Mouse (Mus musculus) CD8-positive naive resting alpha-beta T cell, adult 2 months (primary cell): Measurements from ENCODE around the gene Mau2.
"Not testable (repeated sequence)": the region's sequence is repeated elsewhere in the genome, so short reads cannot be mapped to it uniquely, and the experiment has no call there.

ENCODE experiments used
- DNase-seq, 2 experiments: peaks; one replicate each; pipeline ENCODE4 v3.0.0; 2022; ENCODE audit warnings: low read depth in 2 of 2, low spot score in 2 of 2

Mau2 gene

DNA sequence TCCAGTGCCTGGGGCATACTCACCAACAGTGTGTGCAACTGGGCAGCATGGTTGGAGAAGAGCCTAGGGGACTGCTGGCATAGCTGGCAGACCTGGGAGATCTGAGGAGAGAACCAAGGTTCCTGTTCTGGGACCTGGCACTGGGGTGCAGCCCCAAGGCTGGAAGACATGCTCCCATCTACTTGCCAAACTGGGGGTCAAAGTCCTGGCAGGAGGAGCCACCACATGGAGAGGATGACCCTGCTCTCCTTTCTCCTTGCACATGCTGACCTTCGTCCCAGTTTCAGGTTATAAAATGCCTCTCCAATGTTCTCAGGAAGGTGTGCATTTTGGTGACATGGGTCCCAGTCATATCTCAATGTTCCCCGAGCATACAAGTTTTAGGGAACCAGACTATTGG is 16.4 kb downstream of the Mau2 start:
- no peak for DNase-seq

DNA sequence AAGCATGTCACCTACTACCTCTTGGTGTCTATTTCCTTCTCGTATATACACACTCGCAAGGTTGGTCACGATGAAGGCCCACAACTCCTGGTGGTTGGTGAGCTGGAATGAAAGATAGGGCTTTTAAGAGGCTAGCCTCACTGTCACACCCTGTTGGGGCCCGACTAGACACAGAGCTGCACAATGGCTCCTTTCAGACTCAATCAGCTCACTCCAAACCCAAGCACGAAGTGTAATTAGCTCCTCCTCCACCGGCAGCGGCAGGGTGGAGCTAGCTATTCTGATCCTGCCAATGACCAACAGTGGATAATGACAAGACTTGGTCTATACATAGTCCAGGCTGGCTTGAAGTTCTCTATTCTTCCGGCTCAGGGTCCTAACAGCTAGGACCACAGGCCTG is 18.9 kb downstream of the Mau2 start:
- no peak for DNase-seq

DNA sequence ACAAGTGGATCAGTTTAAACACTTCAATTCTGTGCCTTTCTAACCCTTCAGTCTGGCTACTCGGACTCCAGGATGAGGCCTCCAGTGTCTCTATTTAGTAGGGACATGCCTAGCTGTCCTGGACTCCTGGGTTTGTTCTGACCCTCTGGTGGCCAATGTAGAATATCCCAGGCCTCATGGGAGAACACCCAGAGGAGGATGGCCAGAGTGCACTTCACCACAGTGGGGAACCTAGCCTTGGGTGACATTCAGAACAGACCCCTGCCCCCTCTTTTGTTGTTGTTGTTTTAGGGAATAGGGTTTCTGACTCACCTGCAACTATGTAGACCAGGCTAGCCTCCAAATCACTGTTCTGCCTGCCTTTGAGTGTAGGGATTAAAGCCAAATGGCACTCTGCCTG is 27.5 kb downstream of the Mau2 start:
- DNase-seq: no peak

DNA sequence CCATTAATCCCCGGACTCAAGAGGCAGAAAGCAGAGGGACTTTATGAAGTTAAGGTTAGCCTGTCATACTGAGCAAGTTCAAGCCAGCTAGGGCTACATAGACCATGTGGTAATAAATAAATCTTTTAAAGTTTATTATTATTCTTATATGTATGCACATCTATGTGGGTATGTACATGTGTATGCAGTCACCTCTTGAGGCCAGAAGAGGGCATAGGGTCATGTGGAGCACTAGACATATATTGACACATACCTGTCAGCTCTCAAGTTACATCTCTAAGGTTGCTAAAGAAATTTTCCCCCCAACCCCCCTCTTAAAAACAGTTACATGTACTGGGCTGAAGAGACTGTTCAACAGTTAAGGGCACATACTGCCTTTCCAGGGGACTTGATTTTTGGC is 29.8 kb downstream of the Mau2 start:
- no peak for DNase-seq

DNA sequence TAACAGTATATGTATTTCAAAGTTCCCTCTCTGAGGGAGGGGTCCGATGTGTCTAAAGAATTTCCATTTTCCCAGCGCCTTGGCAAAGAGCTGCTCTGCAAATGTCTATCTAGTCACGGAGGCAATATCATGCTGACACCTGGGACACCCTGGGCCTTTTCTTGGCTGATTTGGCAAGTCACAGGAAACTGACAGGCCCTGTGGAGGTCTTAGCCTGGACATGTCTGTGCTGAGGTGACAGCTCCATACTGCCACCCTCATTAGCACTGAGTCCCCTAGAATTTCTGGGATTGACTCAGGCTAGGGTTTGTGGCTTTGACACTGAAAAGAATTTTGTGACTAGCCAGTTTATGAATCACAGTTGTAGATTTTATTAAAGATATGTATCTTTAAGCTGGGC is 30.2 kb downstream of the Mau2 start:
- DNase-seq: no peak

DNA sequence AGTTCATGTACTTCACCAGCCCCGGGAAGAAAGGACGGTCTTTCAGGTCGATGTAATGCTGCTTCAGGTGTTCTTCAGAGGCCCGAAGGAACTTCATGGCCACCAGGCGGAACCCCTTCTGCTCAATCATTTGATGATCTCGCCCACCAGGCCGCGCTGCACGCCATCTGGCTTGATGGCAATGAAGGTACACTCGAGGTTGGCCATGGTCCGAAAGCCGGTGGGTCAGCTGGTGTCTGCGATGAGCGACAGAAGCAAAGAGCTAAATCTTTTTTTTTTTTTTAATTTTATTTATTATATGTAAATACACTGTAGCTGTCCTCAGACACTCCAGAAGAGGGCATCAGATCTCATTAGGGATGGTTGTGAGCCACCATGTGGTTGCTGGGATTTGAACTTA is 31.7 kb downstream of the Mau2 start:
- DNase-seq: not testable (repeated sequence)

DNA sequence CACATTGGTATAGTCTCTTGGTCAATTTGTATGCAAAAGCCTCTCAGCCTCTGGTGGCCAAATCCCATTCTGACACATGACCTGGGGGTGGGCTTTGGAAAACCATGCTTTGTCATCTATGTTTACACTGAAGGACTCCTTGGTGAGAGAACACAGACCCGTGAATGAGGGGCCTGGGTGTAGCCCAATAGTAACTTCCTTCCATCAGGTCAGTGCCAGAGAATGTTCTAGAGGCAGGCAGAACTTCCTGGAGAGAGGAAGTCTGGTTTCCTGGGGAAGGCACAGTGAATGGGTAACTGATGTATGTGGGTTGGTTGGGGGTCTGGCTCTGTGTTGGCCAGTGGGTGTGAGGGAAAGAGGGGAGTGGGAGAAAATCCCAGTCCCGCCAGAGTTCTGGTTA is 37.4 kb downstream of the Mau2 start:
- no peak for DNase-seq

DNA sequence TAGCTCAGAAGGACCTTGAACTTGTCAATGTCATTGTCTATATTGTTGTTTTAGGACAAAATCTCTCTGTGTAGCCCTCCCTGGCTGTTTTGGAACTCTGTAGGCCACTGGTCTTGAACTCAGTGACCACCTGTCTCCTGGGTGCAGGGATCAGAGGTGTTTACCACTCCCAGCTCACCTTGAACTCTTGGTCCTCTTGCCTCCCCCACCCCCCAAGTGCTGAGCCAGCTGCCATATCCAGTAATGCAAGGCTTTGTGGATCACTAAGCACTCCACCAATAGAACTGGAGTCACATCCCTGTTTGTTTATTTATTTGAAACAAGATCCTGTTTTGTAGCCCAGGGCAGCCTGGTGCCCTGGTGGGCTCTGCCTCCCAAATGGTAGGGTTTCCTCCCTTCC is 38.2 kb downstream of the Mau2 start:
- DNase-seq: no peak

DNA sequence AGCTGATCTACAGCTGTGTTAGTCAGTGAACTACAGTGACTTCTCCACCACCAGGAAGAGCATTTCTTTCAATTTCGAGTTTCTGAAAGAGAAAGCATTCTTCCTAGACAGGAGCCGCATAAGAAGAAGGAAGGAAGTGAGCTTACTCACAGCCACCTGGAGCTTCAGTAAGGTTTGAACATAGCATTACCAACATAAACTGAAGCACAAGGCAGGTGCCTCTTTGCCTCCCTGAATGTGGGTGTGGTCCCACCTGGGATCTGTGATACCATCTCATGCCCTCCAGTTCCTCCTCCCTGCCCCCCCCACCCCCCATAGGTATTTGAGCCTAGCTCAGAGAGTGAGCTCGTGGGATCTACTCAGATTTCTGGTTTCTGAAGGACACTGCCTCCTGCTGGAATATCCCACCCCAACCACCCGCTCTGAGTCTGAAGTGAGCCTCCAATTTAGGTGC is 39.3 kb downstream of the Mau2 start:
- no peak for DNase-seq

DNA sequence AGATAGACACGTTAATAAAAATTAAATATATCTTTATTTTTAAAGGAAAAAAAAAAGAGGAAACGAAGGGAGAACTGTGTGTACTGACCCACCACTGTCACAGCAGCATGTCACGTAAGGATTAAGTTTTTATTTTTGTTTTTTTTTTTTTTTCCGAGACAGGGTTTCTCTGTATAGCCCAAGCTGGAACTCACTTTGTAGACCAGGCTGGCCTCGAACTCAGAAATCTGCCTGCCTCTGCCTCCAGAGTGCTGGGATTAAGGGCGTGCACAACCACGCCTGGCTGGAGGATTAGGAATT is 40.7 kb downstream of the Mau2 start:
- DNase-seq: not testable (repeated sequence)

DNA sequence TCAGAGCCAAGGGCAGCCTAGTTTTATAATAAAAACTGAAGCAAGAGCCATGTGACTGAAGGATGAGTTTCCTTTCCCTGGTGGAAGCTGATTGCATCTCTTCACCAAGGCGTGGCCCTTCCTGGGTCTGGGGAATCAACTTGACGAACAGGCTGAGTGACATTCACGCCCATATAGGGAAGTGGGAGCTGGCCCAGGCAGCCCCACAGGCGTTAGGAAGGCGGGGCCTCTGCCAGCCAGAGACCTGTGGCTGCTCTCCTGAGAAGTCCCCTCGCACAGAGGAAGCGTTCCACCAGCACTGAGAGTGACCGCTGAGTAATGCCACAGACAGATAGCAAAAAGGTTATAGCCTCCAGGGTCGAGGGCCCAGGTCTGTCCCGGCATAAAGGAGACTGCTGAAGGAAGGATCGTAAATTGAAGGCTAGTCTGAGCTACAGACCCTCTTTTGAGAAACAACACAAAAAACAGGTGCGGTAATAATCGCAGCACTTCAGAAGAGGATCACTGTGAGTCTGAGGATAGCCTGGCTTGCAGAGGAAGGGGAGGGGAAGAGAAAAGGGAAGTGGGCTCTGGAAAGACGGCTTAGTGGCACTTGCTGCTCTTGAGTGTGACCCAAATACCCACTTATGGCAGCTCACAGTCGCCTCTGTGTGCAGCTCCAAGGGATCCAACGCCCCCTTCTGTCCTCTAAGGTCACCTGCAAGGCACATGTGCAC is 41.2 kb downstream of the Mau2 start:
- peak; percentile 48 to 69 for DNase-seq

DNA sequence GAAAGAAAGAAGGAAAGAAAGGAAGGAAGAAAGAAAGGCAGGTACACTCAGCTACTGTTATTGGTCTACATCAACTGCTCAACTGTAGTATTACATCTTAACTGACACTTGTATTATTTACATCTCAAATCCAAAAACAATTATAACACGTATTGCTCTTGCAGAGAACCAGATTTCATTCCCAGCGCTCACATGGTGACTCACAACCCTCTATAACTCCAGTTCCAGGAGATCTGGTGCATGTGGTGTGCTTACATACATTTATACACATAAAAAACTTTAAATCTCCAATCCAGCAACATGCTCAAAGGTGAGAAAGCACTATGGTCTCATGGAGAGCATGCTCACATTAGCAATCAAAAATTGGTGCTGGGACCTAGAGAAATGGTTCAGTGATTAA is 42.3 kb downstream of the Mau2 start:
- no peak for DNase-seq

DNA sequence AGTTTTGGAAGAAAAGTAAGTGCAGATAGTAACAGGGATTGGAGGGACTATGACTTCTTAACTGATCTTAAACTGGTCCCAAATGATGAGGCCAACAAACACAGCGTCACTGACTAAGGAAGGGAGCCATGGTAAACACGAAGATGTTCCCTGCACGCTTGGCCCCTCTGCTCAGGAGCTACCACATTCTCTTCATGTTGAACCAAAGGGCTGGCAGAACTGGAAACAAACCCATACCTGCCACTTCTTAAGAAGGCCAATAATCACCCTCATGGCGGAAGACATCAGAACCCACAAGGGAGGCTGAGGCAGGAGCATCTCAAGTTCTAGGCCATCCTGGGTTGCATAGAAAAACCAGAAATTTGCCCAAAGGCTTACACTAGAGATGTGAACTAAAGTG is 43.3 kb downstream of the Mau2 start:
- DNase-seq: no peak

DNA sequence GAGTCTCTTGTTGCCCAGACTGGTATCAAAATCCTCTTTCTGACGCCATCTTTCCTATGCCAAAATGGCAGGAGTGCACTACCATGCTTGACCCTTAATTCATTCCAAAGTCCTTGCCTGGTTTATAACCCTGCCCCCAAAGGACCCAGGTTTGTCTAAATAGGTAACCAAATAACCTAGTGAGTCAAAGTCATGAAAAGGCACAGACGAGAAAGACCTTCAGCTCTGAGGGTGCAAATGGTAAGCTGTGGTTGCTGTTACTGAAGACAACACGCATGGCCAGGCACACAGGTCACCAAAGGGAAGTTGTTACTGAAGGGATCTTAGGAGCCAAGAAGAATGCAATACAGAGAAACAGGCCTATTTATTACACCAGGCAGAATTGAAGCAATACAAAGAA is 43.8 kb downstream of the Mau2 start:
- DNase-seq: no peak

DNA sequence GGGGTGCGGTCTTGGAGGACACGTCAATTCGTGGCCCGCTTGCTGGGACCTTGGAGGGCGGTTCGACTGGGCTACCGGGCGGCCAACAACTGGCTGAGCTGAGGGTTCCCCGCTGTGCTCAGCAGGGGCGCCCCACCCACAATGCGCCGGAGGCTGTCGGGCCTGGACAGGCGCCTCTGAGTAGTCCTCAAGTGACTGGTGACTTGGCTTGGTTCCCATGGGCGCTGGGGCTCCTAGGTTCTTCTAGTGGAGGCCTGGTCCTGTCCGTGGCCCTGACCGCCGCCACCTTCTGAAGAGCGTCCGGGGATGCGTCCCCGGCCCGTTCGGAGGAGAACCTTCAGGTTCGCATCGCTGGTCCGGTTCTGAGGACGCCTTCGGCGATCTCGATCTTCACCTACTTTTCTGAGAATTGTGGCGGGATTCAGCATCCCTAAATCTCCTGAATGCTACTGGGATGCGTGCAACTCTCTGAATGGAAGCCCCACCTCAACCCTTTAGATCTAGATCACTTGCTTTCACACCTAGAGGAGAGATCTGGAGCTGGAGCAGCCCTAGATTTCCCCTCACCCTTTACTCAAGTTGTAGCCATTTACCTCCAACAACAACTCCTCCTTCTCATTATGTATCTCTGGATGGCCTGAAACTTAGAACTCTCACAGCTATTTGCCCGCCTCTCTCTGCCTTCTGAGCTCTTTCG is 45.8 kb downstream of the Mau2 start:
- DNase-seq: no peak

DNA sequence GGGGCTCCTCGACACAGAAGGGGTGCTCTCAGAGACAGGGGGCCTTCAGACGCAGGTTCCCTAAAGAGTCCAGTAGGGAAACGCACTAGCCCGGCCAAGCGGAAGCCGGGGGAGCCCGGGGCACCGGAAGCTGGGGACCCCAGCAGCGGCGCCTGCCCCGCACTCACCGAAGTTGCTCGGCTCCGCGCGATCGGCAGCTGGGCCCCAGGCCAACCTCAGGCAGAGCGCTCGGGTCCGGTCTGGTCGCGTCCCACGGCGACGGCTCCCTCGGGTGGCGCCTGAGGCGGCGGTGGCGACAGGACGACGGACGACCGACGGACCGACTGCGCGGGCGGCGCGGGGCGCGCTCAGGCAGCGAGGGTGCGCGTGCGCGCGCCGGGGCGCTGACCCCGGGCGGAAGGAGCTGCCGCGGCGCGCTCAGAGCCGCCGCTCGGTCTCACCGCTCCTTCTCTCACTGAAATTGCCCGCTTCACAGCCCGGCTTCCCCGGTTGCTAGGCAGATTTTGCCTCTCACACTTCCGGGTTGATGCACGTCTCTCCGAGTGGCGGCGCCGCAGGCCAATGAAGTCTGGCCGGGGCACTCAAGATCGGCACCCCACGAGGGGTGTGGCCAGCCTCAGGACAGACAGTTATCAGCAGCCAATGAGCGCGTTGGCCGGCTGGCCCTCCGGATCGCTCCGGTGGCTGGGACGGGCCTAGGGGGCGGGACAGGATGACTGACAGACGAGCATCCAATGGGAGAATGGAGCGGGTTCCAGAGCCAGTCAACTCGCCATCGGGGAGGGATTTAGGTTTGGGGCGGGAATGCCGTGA is 46.6 kb downstream of the Mau2 start, which contains the start of gene Gatad2a:
Gene Gatad2a (minus strand): TSS at position 609 of the 813 bp plus-strand sequence.
- DNase-seq: peak; percentile 99 to 100

DNA sequence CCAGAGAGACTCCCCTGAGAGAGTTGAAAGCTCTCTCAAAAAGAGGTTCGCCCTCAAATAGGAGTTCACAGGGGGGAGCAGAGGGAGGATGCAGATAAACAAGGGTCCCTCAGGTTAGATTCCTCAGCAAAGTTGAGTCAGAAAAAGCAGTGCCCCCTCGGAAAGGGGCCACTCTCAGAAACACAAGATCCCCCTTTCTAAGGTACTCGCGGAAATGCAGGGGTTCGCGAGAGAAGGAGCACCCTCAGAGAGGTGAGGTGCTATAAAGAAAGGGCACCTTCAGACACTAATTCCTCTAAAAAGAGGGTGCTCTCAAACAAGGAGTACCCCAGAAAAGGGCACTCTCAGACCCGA is 47.1 kb downstream of the Mau2 start:
- no peak for DNase-seq

DNA sequence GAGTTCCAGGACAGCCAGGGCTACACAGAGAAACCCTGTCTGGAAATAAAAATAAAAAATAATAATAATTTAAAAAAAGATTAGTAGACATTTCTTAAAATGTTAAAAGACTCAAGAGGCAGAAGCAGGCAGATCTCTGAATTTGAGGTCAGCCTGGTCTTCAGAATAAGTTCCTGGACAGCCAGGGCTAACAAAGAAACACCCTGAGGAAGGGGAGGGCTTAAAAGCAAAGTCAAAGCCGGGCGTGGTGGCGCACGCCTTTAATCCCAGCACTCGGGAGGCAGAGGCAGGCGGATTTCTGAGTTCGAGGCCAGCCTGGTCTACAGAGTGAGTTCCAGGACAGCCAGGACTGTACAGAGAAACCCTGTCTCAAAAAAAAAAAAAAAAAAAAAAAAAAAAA is 53.6 kb downstream of the Mau2 start:
- DNase-seq: not testable (repeated sequence)

DNA sequence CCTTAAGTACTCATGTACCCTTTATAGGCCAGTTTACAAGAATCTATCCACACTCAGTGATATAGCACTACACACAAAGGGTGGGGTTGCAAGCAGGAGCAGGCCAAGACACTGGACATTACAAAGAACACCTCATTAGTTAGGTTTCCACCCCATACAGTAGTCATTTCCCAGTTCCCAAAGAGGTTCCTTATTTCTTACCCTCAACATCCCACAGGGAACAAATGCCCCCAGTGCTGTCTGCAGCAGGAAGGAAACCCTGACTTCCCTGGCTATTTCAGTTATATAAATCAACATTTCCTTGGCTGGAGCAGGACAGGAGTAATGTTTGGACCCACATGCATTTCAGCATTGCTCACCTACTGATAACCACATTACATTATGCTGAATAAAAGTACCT is 54.8 kb downstream of the Mau2 start:
- no peak for DNase-seq

DNA sequence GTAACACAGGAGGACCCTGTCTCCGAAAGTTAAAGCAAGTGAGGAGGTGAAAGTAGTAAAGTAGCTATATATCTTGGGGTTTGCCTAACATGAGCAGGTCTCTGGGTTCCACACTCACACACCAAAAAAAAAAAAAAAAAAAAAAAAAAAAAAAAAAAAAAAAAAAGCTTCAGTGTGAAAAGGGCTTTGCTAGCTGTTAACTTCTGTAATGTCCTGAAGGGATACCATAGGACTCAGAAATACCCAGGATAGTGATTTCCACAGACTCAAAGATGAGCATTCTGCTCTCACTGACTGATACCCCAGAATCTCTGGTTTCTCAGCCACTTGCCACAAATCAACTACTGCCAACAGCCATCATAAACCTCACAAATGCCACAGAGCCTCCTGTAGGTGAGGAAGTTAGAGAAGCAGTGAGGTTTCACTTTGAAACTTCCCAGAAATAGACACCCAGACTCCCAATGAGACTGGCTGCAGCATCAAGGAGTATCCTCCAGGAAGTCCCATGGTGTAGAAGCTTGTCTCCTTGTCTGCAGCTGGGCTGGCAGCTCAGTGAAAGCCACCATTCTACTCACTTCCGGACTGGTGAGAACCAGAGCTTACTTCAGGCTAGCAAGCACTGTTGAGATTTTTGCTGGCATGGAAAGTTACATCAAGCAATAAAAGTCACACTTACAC is 57.5 kb downstream of the Mau2 start:
- DNase-seq: no peak

DNA sequence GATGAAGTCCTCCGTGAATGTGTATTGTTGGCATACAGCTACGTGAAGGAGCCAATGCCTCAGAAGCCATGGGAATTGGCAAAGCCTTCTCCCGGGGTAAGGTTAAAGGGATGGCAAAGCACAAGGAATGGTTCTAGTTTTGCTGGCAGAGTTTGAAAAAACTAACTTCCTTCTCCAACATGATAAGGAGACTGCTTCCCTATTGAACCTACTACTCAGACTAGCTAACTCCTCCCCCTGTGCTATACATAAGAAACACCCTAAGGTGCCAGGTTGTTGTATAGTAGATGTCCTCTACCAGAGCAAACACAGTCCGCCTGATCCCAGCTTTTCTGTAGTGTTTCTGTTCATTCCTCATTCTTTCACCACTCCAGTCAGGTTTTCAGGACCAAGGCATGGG is 64.1 kb downstream of the Mau2 start:
- DNase-seq: no peak

DNA sequence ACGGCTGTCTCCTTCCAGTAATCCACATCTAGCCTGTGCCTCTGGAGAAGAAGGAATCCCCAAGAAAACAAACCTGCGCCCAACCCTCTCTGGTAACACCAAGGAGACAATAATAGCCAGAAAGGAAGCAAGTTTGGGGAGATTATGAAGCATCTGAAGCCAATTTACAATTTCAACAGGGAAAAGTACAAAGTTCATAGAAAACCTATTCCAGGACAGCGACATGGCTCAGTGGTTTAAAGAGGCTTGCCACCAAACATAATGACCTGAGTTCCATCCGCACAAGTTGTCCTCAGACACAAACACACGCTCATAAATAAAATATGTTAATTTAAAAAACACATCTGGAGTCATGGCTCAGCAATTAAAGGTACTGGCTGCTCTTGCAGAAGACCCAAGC is 67.7 kb downstream of the Mau2 start:
- DNase-seq: no peak
